Mouse (Mus musculus): ENCODE data around the gene Asns. TPM values are rescaled to one million over a fixed set of nuclear protein-coding genes. Genes with fewer than 3 reads are reported as not detected.
"Not testable (repeated sequence)": the region's sequence is repeated elsewhere in the genome, so short reads cannot be mapped to it uniquely, and the experiment has no call there.

The Asns gene
- polyA plus RNA-seq, 1 experiment = 4.7 TPM

DNA sequence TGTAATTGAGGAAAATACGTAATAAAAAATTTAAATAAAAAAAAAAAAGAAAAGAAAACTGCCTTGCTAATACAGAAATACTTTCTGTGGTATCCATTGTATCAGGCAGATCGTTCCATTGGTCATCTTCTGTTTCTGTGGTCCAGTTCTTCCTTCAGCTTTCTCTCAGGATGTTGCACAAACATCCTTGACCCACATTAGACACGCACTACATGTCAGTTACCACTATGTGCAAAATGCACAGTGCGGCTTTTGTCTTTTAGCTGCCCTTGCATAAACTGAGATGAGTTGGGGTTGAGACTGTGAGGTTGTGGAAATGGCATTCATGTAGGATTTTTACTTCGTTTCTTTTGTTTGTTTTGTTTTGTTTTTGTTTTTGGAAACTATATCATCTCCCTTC lies 24.7 kb downstream of the Asns start:
- no peak for TF ChIP-seq TAL1 (IDR thresholded peaks at IDR 0.05; ENCODE audit: low read length)
- TF ChIP-seq GATA1 (IDR thresholded peaks at IDR 0.05; ENCODE audit: low read length) = no peak
- peaks cover 17% of the 10 kb centered on the region for H3K36me3 ChIP-seq (ENCODE audit: control insufficient read depth)
- no peaks in the 10 kb centered on the region for H3K4me1 ChIP-seq (ENCODE audit: control insufficient read depth)
- no peaks in the 10 kb centered on the region for H3K27me3 ChIP-seq (ENCODE audit: control insufficient read depth)
- H3K9me3 ChIP-seq (ENCODE audit: control insufficient read depth, low read length) = no peaks in the 10 kb centered on the region
- no peak overlapping the region for H3K4me3 ChIP-seq (replicated peaks)

DNA sequence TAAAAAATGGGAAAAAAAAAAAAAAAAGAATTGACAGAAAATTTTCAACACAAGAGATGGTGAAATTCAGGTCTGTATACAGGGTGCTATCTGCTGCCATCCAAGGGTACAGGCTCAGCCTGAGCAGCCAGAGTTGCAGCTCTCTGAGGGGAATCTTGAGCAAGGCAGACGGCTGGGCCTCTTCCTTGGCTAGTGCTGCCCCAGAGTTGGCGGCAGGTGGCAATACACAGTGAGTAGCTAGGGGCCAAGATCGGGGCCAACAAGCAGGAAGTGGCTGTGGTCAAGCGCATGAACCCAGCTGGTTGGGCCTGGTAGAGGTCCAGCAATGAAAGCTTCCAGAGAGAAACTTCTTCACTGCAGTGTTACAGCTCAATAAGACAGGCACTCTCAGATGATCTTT lies 27.2 kb downstream of the Asns start:
- not testable (repeated sequence) for H3K9me3 ChIP-seq (ENCODE audit: control insufficient read depth, low read length); H3K36me3 ChIP-seq (ENCODE audit: control insufficient read depth)

DNA sequence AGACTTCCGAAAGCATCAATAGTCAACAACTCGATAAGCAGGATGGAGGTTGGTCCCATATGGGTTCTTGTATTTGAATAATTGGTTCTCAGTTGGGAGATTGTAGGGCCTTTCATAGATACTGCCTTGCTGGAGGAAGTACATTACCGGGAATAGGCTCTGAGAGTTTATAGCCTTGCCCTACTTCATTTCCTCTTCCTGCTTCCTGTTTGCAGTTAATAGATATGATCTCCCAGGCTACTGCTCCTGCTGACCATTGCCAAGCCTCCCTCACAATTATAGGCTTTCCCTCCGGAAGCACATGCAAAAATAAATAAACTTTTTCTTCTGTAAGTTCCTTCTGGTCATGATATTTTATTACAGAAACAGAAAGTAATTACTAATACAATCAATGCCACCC lies 31.6 kb downstream of the Asns start:
- H3K36me3 ChIP-seq (ENCODE audit: control insufficient read depth) = no peaks in the 10 kb centered on the region
- H3K4me3 ChIP-seq (replicated peaks) = no peak overlapping the region
- TF ChIP-seq TAL1 (IDR thresholded peaks at IDR 0.05; ENCODE audit: low read length) = no peak
- TF ChIP-seq GATA1 (IDR thresholded peaks at IDR 0.05; ENCODE audit: low read length) = no peak
- H3K27me3 ChIP-seq (ENCODE audit: control insufficient read depth) = no peaks in the 10 kb centered on the region
- H3K9me3 ChIP-seq (ENCODE audit: control insufficient read depth, low read length) = no peaks in the 10 kb centered on the region
- H3K4me1 ChIP-seq (ENCODE audit: control insufficient read depth) = no peaks in the 10 kb centered on the region

More for the DNA sequence above, 27.2 kb downstream of the Asns start:
- H3K4me3 ChIP-seq (replicated peaks); H3K4me1 ChIP-seq (ENCODE audit: control insufficient read depth); H3K27me3 ChIP-seq (ENCODE audit: control insufficient read depth): not testable (repeated sequence)

DNA sequence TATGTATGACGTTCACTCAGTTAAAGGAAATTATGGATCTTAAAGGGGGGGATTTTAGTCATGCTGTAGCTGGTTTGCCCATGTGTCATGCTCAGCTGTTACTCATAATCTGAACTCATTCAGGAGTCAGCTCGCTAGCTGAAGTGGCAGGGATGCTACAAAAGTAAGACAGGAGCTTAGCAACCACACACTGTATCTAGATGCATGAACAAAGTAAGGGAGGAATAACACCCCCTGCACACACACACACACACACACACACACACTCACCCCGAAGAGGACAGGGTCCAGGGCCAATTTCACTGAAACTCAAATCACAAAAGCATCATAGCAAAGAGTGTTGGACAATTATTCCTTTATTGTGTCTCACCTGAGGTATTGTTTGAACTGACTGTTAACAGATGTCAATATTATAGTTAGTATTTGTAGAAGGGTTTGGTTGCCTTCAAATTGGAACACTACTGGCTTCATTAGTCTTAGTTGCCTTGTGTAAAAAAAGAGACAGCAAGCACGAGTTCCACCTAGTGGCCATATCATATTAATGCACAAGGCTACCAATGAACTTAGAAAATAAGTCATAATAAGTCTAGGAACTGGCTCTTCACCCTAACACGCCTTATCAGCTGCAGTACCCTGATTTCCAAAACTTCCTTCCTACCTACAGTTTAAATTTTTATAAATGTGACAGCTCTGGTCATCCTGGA lies 32.5 kb downstream of the Asns start:
- Histone ChIP-seq H3K36me3 (ENCODE audit: control insufficient read depth) (no peaks in the 10 kb centered on the region), H3K4me1 (ENCODE audit: control insufficient read depth) (no peaks in the 10 kb centered on the region), H3K4me3 (replicated peaks) (no peak overlapping the region), H3K9me3 (ENCODE audit: control insufficient read depth, low read length) (no peaks in the 10 kb centered on the region), H3K27me3 (ENCODE audit: control insufficient read depth) (no peaks in the 10 kb centered on the region)
- TF ChIP-seq TAL1 (IDR thresholded peaks at IDR 0.05; ENCODE audit: low read length) (no peak), GATA1 (IDR thresholded peaks at IDR 0.05; ENCODE audit: low read length) (no peak)

DNA sequence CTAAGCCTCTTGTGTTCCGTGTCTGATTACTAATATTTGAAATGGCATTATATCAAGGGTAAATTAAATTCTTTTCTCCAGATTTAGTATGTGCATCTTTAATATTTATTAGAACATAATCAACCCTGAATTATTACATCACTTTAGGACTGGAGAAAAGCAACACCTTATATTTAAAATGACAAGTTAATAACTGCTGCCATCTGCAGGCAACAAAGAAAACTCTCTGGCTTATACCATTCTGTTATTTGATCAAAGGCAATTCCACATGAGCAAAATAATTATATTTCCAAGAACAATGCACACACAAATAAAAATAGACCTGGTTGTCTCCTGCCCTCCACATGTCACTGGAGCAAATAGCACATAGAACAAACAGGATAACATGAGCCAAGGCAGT lies 36.5 kb downstream of the Asns start:
- H3K4me1 ChIP-seq (ENCODE audit: control insufficient read depth) = no peaks in the 10 kb centered on the region
- no peak for TF ChIP-seq TAL1 (IDR thresholded peaks at IDR 0.05; ENCODE audit: low read length)
- no peak for TF ChIP-seq GATA1 (IDR thresholded peaks at IDR 0.05; ENCODE audit: low read length)
- H3K36me3 ChIP-seq (ENCODE audit: control insufficient read depth) = no peaks in the 10 kb centered on the region
- H3K9me3 ChIP-seq (ENCODE audit: control insufficient read depth, low read length) = no peaks in the 10 kb centered on the region
- no peaks in the 10 kb centered on the region for H3K27me3 ChIP-seq (ENCODE audit: control insufficient read depth)
- H3K4me3 ChIP-seq (replicated peaks) = no peak overlapping the region

DNA sequence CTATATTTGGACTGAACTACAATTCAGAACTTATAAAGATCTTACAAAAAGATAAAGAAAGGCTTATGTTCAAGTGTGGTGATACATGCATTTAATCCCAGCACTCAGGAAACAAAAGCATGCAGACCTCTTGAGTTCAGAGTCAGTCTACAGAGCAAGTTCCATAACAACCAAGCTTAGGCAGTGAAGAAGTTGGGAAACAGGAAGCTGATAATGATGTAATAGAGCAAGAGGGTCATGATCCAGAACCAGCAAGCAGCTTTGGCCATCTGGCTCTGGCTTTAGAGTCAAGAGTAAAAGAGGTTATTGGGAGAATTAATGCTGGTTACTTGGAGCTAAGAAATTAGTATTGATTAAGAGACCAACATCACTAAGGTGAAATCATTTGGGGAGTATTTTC lies 44.6 kb downstream of the Asns start:
- no peak for TF ChIP-seq GATA1 (IDR thresholded peaks at IDR 0.05; ENCODE audit: low read length)
- no peak for TF ChIP-seq TAL1 (IDR thresholded peaks at IDR 0.05; ENCODE audit: low read length)
- no peaks in the 10 kb centered on the region for H3K36me3 ChIP-seq (ENCODE audit: control insufficient read depth)
- H3K4me3 ChIP-seq (replicated peaks) = no peak overlapping the region
- H3K4me1 ChIP-seq (ENCODE audit: control insufficient read depth) = no peaks in the 10 kb centered on the region
- H3K27me3 ChIP-seq (ENCODE audit: control insufficient read depth) = no peaks in the 10 kb centered on the region
- no peaks in the 10 kb centered on the region for H3K9me3 ChIP-seq (ENCODE audit: control insufficient read depth, low read length)

Other genes starting within 250 kb of the Asns start
- gene Tac1, start 138.4 kb downstream of the Asns start, polyA plus RNA-seq (2012) = not detected in 2 replicates
- 0.14 and 0.25 TPM in 2 replicates for gene C1galt1, start 151.6 kb upstream of the Asns start, polyA plus RNA-seq (2012)

All from erythroblast, embryonic 14.5 days (primary cell).